Mouse (Mus musculus): ENCODE measurements at regions not wholly inside any gene's neighbourhood (a gene's known extent, or its start where the extent isn't known, plus 50 kb on each side); places are given as distances from the start of the nearest gene placed in this dataset.

GRCm38 (mm10) chr7:88941246-88941910, 462.6 kb downstream of the Tmem135 start:
- Histone ChIP-seq H3K4me1 (no peaks in the 10 kb centered on the region), H3K4me3 (no peak overlapping the region), H3K27me3 (replicated peaks) (no peaks in the 10 kb centered on the region), H3K27ac (no peak overlapping the region), H3K9ac (no peak overlapping the region), H3K36me3 (no peaks in the 10 kb centered on the region), H3K9me3 (no peaks in the 10 kb centered on the region), H3K4me2 (replicated peaks) (no peak overlapping the region)
- ATAC-seq (ENCODE audit: low FRiP score, low read depth): no peak
- WGBS: 79% methylated on average over 9 of the region's 9 CpGs

- Histone ChIP-seq H3K4me2 (replicated peaks) (no peak overlapping the region), H3K27me3 (replicated peaks) (no peaks in the 10 kb centered on the region), H3K4me1 (no peaks in the 10 kb centered on the region), H3K4me3 (no peak overlapping the region), H3K9ac (no peak overlapping the region), H3K27ac (no peak overlapping the region), H3K36me3 (no peaks in the 10 kb centered on the region), H3K9me3 (no peaks in the 10 kb centered on the region)
- no peak for ATAC-seq (ENCODE audit: low FRiP score, low read depth)
- WGBS: 93% methylated on average over 2 of the region's 2 CpGs
Measured at GRCm38 (mm10) chr7:88940196-88940595, 463.8 kb downstream of the Tmem135 start.

- Histone ChIP-seq H3K4me2 (replicated peaks) (no peak overlapping the region), H3K9me3 (no peaks in the 10 kb centered on the region), H3K4me1 (no peaks in the 10 kb centered on the region), H3K36me3 (no peaks in the 10 kb centered on the region), H3K4me3 (no peak overlapping the region), H3K27me3 (replicated peaks) (no peaks in the 10 kb centered on the region), H3K9ac (no peak overlapping the region), H3K27ac (no peak overlapping the region)
- WGBS: 84% methylated on average over 6 of the region's 6 CpGs
- ATAC-seq (ENCODE audit: low FRiP score, low read depth): no peak
Measured at GRCm38 (mm10) chr7:88928245-88928795, 475.7 kb downstream of the Tmem135 start.
